Mouse (Mus musculus): ENCODE results near the gene March4.

- no peak for TF ChIP-seq CTCF (IDR thresholded peaks at IDR 0.05; ENCODE audit: low read depth, low read length)
- TF ChIP-seq EP300 (IDR thresholded peaks at IDR 0.05; ENCODE audit: insufficient read depth, low read depth, low read length), result no peak
- no peak for TF ChIP-seq POLR2A (IDR thresholded peaks at IDR 0.05; ENCODE audit: insufficient read depth, low read length)
These were observed 83.9 kb downstream of the March4 start for GRCm38 (mm10) chr1:72452839-72453238.

All from ES-Bruce4 (cell line).